Mouse (Mus musculus) cortical plate, adult 2 months (tissue): ENCODE data around the gene Sult6b2. TPM values are rescaled to one million over a fixed set of nuclear protein-coding genes. Genes with fewer than 3 reads are reported as not detected.

Experiments used
- H3K27ac ChIP-seq: fragments of 200-500 bp; 2 replicates; pipeline ENCODE4 v1.5.1; 2012; ENCODE audit warnings: low read length, control low read depth, inconsistent platforms; ENCODE audit not compliant: insufficient read depth
- H3K4me1 ChIP-seq: fragments of 200-500 bp; 2 replicates; pipeline ENCODE4 v1.6.1; 2011; ENCODE audit warnings: low read length; ENCODE audit not compliant: control insufficient read depth, insufficient read depth
- H3K4me3 ChIP-seq: fragments of 200-500 bp; 2 replicates; pipeline ENCODE4 v1.5.1; 2011; ENCODE audit warnings: mild to moderate bottlenecking, low read length, control low read depth; ENCODE audit not compliant: insufficient read depth
- CTCF ChIP-seq: fragments of 200-500 bp; IDR thresholded peaks from 2 replicates; pipeline ENCODE4 v1.5.1; 2011; ENCODE audit warnings: mild to moderate bottlenecking, control low read depth, low read length; ENCODE audit not compliant: insufficient read depth; ENCODE audit errors: extremely low read depth
- POLR2A ChIP-seq: fragments of 200-500 bp; IDR thresholded peaks from 2 replicates; pipeline ENCODE4 v1.6.1; 2011; ENCODE audit warnings: mild to moderate bottlenecking, low read length, control low read depth; ENCODE audit not compliant: insufficient read depth; ENCODE audit errors: extremely low read depth
- polyA plus RNA-seq: library from polyadenylated mRNA; depleted of rRNA; stranded (reverse); fragments of >200 nt; gene quantifications from 2 replicates; pipeline ENCODE4 v1.2.3, GENCODE M21; 2012; rRNA removed

Gene Sult6b2
- polyA plus RNA-seq, 1 experiment, result 0.13 TPM

DNA sequence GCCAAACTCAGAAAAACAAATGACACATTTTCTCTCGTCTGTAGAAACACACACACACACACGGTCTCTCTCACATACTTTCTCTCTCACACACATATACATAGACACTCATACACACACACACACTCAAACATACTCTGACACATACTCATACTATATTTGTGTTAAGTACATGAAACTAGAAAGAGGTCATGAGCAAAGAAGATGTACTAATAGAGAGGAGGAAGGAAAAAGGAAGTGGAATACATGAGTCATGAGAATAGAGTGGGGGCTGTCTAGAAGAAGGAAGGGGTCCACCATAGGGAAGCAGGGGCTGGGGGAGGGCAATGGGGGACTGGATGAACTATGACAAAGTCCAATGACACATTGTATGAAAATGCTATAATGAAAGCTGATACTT lies 57.1 kb downstream of the Sult6b2 start:
- Histone ChIP-seq H3K27ac (no peak overlapping the region), H3K4me1 (no peaks in the 10 kb centered on the region), H3K4me3 (no peak overlapping the region)
- no peak for TF ChIP-seq CTCF
- no peak for TF ChIP-seq POLR2A

DNA sequence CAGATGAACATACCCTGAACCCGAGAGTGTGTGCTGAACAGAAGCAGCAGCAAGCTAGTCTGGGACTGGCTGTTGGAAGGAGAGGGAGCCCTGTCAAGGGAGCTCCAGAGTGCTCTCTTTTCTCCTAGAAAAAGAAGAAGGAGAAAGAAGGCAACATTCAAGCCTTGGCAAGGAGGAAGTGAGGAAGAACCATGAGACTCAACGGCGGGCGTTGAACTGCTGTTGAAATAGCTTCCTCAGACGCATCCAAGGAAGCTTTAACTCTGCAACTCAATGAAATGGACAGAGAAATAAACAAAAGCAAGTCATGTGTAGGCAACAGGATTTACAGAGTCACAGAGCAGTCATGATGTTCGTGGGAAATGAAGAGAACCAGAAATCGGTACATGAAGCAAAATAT lies 57.5 kb downstream of the Sult6b2 start:
- Histone ChIP-seq H3K4me1 (no peaks in the 10 kb centered on the region), H3K27ac (peak overlapping the region; percentile 51; the same call in 1 of the 2 replicates), H3K4me3 (no peak overlapping the region)
- TF ChIP-seq CTCF (no peak), POLR2A (no peak)

DNA sequence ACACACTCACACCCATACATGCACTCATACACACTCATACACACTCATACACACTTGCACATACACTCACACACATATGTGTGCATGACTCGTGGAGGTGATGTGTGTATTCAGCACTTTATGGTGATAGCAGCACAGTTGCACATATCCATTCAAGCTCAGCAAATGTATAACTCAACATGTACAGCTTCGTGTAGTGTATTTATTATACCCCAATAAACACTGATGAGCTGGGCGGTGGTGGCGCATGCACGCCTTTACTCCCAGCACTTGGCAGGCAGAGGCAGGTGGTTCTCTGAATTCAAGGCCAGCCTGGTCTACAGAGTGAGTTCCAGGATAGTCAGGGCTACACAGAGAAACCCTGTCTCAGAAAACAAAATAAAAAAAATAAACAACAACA lies 58.8 kb downstream of the Sult6b2 start:
- TF ChIP-seq POLR2A (no peak), CTCF (no peak)
- no peaks in the 10 kb centered on the region for H3K4me1 ChIP-seq
- no peak overlapping the region for H3K27ac ChIP-seq
- H3K4me3 ChIP-seq, result no peak overlapping the region

DNA sequence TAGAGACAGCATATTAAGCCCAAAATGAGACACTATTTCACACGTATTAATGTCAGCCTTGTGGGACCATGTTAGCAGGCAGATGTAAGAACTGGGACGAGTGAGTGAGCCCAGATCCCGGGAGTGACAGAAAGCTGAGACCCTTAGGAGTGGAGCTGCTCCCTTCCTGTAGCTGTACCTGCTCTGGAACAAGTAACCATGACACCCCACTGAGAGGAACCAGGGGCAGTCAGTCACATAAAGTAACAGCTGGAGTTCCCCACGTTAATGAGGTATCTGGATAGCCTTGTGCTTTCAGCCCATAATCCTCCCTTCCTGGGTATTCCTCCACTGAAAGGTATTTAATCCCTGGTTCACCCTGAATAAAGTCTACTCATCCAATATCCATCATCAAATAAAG lies 61.1 kb downstream of the Sult6b2 start:
- no peak overlapping the region for H3K4me3 ChIP-seq
- TF ChIP-seq CTCF, result no peak
- TF ChIP-seq POLR2A, result no peak

DNA sequence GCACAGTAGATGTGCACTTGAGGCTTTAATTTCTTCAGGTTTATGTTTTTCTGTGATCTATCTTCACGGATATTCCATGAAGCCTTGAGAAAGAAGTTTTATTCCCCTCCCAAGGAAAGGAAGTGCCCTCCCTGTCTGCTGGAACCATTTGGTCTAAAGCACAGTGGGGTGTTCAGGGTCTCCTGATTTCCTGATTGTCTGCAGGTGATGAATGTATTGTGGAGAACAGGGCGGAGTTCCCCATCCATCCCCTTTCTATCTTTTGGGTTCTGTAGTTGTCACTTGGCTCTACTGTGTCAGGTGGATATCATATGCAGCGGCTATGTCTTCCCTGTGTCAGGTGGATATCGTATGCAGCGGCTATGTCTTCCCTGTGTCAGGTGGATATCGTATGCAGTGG lies 62.5 kb downstream of the Sult6b2 start:
- Histone ChIP-seq H3K4me3 (no peak overlapping the region), H3K27ac (no peak overlapping the region), H3K4me1 (no peaks in the 10 kb centered on the region)
- TF ChIP-seq CTCF, result no peak
- no peak for TF ChIP-seq POLR2A

More for the DNA sequence above, 61.1 kb downstream of the Sult6b2 start:
- H3K4me1 ChIP-seq, result no peaks in the 10 kb centered on the region
- H3K27ac ChIP-seq, result no peak overlapping the region

DNA sequence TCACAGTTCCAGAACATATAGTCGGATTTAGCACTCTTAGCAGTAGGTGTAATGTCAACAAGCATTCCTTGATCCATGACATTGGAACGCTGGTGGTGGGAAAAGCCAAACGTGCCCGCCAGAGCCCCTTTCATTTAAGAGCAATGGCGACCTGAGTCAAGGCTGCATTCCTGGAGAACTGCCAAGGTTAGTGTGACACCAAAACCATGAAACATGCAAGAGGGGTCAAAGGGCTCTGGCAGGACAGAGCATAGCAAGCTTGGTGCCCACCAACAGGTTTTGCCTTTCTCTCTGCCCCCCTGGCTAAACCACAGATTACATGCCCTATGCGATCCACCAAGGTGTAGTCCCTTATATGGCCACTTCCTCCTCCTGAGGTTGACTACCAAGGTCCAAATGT lies 65.7 kb downstream of the Sult6b2 start:
- H3K4me3 ChIP-seq, result no peak overlapping the region
- TF ChIP-seq POLR2A (no peak), CTCF (no peak)
- no peaks in the 10 kb centered on the region for H3K4me1 ChIP-seq
- H3K27ac ChIP-seq, result no peak overlapping the region

DNA sequence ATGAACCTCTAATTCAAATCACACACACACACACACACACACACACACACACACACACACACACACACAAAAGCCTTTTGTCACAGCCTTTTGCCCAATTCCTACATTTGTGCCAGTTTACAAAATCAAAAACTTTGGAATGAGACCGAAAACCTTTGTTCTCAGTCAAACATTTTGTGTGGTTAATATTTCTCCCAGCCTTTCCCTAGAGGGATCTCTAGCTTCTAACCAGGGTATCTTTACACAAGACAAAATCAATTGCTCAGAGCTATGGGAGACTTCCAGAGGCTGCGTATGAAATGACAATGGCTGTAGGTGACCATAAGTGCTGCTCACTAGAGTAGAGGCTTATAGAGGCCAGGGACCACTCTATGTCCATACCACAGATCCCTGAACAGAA lies 66.1 kb downstream of the Sult6b2 start:
- Histone ChIP-seq H3K27ac (no peak overlapping the region), H3K4me3 (no peak overlapping the region), H3K4me1 (no peaks in the 10 kb centered on the region)
- no peak for TF ChIP-seq POLR2A
- TF ChIP-seq CTCF, result no peak

DNA sequence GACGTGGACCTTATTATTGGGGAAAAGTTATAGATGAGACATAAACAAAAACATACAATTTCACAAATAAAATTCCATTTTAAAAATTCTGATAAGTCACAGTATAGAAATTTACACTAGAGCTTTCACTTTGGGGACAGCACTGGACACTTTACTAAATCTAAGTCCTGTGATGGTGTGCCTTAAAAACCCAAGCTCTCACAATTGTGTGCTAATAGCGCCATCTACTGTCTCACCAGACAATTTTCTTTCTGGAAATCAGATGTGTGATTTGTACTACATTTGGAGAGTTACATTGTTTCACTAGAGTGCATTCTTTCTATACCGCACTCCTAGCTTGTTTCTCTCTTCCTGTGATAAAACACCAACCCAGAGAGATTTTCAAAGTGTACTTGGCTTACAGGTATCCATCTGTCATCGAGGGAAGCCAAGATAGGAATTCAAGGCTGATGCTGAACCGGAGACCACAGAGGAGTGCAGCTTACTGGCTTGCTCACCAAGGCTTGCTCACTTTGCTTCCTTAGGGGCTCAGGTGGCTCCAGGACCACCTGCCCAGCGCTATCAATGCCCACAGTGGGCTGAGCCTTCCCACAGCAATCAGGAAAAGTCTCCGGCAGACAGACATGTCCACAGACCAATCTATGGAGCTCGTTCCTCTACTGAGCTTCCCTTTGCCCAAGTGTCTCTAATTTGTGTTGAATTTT lies 68.8 kb downstream of the Sult6b2 start:
- Histone ChIP-seq H3K4me1 (no peaks in the 10 kb centered on the region), H3K27ac (no peak overlapping the region), H3K4me3 (no peak overlapping the region)
- no peak for TF ChIP-seq POLR2A
- TF ChIP-seq CTCF, result peak; percentile 53

Other genes with a start within 250 kb of the Sult6b2 start
- gene Kcnj8, start 232.9 kb downstream of the Sult6b2 start, polyA plus RNA-seq, result 5.1 and 5.6 TPM in 2 replicates
- 3.1 and 3.2 TPM in 2 replicates for gene Abcc9, start 102.2 kb downstream of the Sult6b2 start, polyA plus RNA-seq
- 86.8 and 88.2 TPM in 2 replicates for gene Cmas, start 47.8 kb downstream of the Sult6b2 start, polyA plus RNA-seq
- gene St8sia1, start 159.9 kb upstream of the Sult6b2 start, polyA plus RNA-seq, result 9.0 and 10.3 TPM in 2 replicates